Mouse (Mus musculus): Measurements from ENCODE around the gene B4galt4. TPM values are rescaled to one million over a fixed set of nuclear protein-coding genes. Genes with fewer than 3 reads are reported as not detected.

B4galt4 gene
- 4.1 and 7.0 TPM in 2 replicates for polyA plus RNA-seq (2012)

DNA sequence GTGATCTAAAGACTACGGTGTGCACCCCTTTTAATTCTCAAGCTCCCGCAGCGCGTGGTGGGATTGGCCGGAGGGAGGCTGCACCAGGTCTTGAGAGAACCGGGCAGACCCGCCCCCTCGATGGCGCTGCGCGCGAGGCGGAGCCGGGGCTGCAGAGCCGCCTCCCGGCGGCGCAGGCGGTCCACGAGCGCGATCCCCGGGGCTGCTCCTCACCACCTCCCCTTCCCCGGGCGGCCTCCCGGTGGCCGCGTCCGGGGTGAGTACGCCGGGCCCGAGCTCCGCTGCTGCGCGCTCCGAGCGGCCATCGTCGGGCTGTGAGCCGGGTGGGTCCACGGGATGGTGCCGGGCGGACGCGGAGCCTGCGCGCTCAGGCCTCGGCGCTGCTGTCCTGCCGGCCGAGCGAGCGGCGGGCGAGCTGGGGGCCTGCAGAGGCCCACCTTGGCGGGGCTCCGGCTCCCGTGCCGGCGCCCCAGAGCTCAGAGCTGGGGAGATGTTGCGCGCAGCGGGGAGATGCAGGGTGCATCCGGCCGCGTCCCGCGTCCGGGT is at the start of gene B4galt4:
Gene B4galt4, plus strand, starts transcription at position 152 of the 546 bp plus-strand sequence.

DNA sequence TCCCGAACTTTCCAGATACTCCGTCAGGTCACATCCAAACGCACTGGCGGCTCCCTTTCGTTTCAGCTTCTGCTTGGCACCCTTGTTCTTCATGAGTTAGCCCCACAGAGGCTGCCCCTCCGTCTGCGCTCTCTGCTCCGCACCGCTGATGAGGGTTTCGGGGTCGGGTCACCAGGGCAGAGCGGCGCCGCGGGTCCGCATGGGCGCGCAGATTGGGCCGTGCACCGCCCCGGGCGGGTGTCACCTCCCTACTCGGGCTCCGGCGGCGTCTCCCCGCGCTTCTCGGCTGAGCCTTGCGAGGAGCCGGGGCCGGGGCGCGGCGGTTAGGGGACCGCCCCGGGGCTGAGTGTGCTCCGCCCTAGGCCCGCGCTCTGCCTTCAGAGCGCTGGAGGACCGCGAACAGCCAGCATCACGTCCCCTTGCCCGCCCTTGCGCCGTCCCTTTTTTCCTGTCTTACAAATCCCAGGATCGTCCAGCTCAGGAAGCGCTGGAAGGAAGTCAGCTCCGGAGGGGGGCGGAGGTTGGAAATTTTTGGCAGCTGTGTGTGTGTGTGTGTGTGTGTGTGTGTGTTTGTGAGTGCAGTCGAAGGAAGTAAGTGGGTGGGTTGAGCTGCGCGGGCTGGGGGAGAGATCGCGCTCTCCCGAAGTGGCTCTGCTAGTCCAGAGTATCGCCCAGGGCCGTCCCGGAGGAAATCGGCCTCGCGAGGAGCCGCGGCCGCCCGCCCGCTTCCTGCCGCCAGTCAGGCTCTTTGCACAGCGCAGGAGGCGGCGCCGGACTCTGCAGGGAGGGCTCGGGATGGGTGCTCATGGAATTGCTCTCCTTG is 29.3 kb upstream of the B4galt4 start, which contains the start of gene Arhgap31:
Gene Arhgap31, minus strand, starts transcription at position 694 of the 823 bp plus-strand sequence.

DNA sequence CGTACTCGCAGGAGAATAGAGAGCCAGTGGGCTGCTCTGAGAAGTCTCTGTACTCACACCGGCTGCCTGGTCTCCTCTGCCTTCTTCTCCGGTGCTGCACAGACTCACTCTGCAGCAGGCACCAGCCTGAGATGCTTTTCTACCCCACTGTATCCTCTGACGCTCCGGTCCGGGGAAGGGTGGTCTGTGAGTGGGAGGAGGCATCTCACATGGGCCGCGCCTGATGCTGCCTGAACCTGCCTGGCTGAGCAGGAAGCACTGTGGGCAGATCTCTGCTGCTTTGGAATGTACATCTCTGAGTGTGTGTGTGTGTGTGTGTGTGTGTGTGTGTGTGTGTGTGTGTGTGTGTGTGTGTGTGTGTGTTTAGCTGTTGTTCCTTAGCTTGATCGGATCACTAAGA is 58.0 kb downstream of the B4galt4 start, which contains the start of gene Upk1b:
Gene Upk1b, minus strand, starts transcription at position 238 of the 400 bp plus-strand sequence.

Other genes with a start within 250 kb of the B4galt4 start
- gene Timmdc1, start 219.6 kb upstream of the B4galt4 start, polyA plus RNA-seq (2012): 19.6 and 24.6 TPM in 2 replicates
- 8.7 and 9.7 TPM in 2 replicates for gene Poglut1, start 192.0 kb upstream of the B4galt4 start, polyA plus RNA-seq (2012)
- 29.0 and 33.1 TPM in 2 replicates for gene Tmem39a, start 183.6 kb upstream of the B4galt4 start, polyA plus RNA-seq (2012)
- 6.5 and 7.6 TPM in 2 replicates for gene Arhgap31, start 29.0 kb upstream of the B4galt4 start, polyA plus RNA-seq (2012)
- gene Upk1b, start 58.1 kb downstream of the B4galt4 start, polyA plus RNA-seq (2012): 0.03 and 0.12 TPM in 2 replicates
- not detected in 2 replicates for gene 4930435E12Rik, start 86.5 kb downstream of the B4galt4 start, polyA plus RNA-seq (2012)
- gene Igsf11, start 150.4 kb downstream of the B4galt4 start, polyA plus RNA-seq (2012): not detected in 2 replicates